Mouse (Mus musculus) small intestine, adult 2 months (tissue): ENCODE results near the gene Aspa.

ENCODE experiments used
- CTCF ChIP-seq: fragments of 200-500 bp; IDR thresholded peaks from 2 replicates; pipeline ENCODE4 v1.5.1; 2012; ENCODE audit warnings: low read depth, mild to moderate bottlenecking, control low read depth, inconsistent platforms, low read length, moderate library complexity, mixed read lengths; ENCODE audit not compliant: insufficient replicate concordance, insufficient read length; ENCODE audit errors: extremely low read depth
- POLR2A ChIP-seq: fragments of 200-500 bp; IDR thresholded peaks from 2 replicates; pipeline ENCODE4 v1.6.1; 2012; ENCODE audit warnings: low read depth, mild to moderate bottlenecking, control low read depth, inconsistent platforms, low read length, moderate library complexity

- no peak for TF ChIP-seq CTCF
- TF ChIP-seq POLR2A = no peak
These were observed 26.3 kb downstream of the Aspa start for GRCm38 (mm10) chr11:73303123-73303522.
